Mouse (Mus musculus): ENCODE results near the gene Serpine3.

DNA sequence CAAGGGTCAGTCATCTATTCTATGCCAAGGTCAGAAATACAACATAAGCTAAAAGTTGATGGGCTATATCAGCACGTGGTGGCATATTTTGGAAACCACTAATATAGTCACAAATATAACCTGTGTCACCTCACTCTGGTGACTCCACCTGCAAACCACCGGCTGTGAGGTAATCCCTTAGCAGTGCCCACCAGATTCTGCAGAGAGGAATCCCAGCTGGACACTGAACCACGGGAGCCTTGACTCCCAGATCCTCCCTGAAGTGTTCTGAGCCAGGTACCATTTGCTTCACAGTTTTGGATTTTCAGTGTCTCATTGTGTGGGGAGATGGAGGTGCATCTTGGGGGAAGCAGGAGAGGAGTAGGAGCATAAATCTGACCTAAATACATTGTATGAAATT lies 13.1 kb upstream of the Serpine3 start:
- TF ChIP-seq CTCF (IDR thresholded peaks at IDR 0.05) (no peak), POLR2A (IDR thresholded peaks at IDR 0.05; ENCODE audit: insufficient read depth, low read depth, low read length) (no peak), EP300 (IDR thresholded peaks at IDR 0.05; ENCODE audit: insufficient read depth, low read depth, low read length) (no peak)

All from heart, adult 2 months (tissue).